Mouse (Mus musculus): Measurements from ENCODE around the gene Pnkd.
A peak's percentile ranks its signal among the peaks of the same experiment; 100 is the strongest.

The Pnkd gene

DNA sequence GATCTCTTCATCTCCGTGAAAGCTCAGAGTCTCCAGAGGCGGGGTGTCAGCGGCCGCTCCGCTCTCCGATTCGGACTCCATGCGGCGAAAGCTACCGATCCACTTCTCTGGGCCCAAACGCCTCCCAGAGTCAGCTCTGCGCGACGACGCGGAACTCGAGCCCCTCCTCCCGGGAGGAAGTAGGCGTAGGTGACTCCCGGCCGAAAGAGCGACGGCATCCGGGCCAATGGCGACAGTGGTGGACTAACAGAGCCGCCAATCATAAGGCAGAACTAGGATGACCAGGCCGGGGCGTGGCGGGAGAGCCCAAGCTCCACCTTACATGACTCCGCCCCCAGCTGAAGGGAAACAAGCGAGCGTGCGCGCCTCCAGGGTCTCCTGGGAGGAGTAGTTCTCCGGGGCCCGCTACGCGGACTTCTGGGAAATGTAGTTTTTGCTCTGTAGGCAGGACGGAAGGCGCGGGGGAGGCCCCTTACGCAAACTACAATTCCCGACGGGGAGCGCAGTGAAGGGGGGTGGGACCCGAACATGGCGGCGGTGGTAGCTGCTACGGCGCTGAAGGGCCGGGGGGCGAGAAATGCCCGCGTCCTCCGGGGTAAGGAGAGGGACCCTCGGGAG is at the start of gene Pnkd, which contains the start of gene Aamp:
TSS of gene Pnkd (plus strand) at position 388 of the 618 bp plus-strand sequence.
TSS of gene Aamp (minus strand) at position 196 of the 618 bp plus-strand sequence.
- DNase-seq (ENCODE audit: low spot score in 2 of 2), result peak; percentile 99 to 100

DNA sequence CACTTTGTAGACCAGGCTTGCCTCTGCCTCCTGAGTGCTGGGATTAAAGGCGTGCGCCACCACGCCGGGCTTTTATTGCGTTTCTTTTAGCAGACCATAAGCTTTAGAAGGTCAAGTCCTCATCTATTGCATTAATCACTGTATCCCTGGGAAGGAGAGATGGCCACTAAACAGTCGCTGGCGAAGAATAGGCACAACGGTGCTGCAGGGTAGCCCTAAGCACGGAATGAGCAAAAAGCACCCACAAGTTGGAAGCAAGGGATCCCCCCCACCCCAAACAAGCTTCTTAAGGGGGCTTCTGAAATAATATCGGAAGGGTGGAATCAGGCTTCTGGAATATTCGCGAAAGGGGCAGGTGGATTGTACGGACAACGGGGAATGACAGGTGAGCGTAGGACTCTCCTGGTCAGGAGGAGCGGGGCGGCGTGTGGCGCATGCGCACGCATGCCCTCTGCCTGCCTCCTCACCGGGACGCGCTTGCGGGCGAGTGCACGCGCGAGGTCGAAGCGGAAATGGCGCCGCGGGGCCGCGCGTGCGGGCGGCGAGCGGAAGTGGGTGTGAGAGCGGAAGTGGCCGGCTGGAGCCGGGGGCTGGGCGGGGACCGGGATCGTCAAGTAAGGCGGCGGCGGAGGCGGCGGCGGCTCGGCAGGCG is 48.7 kb upstream of the Pnkd start, which contains the start of gene Arpc2:
TSS of gene Arpc2 (plus strand) at position 147 of the 652 bp plus-strand sequence.
- DNase-seq (ENCODE audit: low spot score in 2 of 2), result peak; percentile 97

DNA sequence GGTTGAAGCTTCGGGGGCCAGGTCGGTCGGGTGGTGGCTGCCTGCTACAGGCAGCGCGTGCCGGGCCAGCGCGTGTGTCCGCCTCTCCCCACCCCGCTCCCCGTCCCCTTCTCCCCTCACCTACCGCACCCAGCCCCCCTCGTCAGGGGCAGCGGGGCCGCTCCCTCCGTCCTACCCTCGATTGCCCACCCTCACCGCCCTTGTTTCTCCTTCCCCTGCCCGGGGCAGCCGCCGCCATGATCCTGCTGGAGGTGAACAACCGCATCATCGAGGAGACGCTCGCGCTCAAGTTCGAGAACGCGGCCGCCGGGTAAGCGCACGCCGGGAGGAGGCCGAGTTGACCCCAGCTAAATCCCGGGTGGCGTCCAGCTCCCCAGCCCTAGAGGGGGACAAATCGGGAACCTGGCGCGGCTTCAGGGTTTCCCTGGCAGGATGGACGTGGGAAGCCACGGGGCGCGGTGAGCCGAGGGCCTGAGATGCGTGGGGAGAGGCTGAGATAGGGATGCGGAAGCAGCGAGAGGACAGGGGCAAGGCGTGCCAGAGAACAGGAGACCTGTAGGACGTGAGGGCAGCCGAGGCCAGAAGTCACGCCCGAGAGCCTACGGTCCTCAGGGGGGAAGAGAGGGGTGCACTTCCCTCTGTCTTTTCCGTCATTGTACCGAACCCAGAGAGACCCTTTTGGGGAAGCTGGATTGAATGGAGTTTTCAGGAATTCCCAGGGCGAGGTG is 48.0 kb upstream of the Pnkd start:
- peak; percentile 26 to 50 for DNase-seq (ENCODE audit: low spot score in 2 of 2)

DNA sequence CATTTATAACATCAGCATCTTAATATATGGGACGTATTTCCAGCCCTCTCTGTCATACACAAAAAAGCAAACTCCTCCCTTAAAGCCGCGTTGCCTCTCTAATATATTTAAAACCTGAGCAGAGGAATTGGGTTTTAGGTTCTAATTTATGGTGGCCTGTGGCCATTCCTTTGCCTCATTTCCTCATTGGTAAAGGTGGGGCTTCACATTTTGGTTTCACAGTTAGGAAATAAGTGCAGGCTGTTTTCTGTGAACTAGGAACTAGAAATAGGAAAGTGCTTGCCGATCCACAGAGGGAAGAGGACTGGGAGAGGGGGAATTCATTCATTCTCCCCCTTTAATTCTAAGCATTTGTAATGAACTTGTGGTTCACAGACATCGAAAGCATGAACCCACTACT is 47.1 kb upstream of the Pnkd start:
- DNase-seq (ENCODE audit: low spot score in 2 of 2), result no peak

DNA sequence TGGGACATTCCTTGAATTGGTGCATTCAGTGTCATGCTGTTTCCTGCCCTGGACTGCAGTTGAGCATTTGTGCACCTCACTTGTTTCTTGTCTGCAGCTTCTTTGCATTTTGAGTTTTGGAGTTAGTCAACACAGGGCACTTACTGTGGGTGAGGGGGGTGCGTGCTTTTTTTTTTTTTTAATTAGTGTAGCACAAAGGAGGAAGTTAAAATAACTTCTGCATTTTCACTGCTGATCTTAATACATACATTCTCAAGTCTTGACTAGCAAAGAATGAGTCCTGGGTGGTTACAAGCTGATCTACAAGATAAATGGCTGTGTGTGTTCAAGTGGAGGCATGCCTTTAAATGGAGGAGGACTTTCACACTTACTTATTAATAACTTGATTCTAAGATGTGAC is 46.6 kb upstream of the Pnkd start:
- DNase-seq (ENCODE audit: low spot score in 2 of 2), result no peak

DNA sequence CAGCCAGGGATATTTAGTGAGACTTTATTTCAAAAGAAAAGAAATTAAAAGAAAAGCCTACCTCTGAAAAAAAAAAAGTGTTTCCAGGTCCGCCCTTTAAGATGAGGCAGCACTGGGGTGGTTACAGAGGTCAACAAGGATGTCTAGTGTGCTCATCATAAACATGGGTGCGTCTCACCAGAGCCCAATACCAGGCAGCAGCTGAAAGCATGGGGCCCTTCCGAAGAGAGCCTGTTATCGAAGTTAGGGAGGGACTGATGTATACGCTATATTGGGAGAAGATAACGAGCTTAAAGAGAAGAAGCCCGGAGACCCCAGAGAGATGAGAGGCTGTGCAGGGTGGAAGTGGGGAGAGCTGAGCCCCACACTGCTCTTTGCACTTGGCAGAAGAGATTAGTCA is 45.6 kb upstream of the Pnkd start:
- DNase-seq (ENCODE audit: low spot score in 2 of 2), result no peak

DNA sequence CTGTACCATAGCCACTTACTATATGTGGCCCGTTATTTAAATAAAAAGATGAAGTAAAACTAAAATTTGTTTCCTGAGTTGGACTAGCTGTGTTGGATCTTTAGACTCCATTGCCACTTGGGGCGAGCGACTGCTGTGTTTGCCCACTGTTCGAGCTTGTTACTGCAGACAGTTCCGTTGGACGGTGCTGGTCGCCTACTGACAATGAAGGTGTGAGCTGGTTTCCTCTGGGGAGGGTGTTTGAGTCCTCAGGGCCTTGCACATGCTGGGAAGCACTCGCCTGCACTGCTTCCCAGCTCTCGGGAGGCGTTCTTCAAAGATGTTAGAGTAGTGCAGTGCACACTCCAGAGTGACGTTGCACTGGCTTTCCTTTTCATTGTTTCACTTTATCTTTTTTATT is 45.1 kb upstream of the Pnkd start:
- no peak for DNase-seq (ENCODE audit: low spot score in 2 of 2)

DNA sequence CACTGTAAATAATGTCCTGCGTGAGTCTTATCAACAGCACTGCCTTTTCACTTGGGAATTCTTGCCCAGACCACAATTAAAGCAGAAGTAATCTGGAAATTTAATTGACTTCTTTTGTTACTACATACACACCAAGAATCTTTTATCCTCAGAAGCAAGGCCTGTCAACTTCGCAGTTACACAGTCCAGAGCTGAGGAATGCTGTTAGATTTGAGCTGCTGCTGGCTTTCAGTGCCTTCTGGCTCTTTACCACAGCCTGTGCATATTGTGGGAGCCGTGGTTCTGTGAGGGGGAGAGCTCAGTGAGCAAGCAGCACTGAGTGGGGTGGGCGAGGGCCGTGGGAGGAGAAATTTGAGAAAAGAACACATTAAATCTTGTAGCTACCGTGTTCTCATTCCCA is 44.4 kb upstream of the Pnkd start:
- no peak for DNase-seq (ENCODE audit: low spot score in 2 of 2)

DNA sequence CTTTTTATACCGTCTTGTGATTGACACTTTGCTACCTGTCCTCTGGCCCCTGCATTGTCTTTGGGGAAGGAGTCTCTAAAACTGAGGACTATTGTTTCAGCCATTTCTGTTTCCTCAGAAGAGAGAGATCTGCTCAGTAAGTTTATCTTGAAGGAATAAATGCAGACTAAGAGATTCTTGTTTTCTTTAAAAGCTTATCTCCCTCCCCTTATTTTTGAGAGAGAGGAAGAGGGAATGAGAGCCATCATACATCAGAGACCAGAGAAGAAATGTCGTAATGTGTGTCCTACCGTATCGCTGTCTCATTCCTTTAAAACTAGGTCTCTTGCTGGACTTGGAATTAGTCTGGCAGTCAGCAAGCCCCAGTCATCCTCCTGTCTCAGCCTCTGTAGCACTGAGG is 43.9 kb upstream of the Pnkd start:
- DNase-seq (ENCODE audit: low spot score in 2 of 2), result no peak

DNA sequence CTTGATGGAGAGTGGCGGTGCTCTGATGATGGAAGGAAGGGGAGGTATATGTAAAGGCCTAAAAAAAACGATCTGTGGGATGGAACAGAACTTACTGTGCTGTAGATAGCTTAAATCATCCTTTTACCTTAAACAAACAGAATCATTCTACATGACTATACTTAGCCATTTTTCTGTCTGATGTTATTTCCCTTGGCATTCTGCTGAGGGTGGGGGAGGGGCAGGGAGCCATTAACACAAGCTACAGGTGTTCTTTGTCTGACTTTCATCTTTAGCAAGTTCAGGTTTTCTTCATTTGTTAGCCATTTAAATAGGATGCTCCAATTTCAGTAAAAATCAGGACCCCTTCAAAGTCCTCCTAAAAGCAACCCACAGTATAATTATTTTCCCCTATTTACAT is 39.2 kb upstream of the Pnkd start:
- no peak for DNase-seq (ENCODE audit: low spot score in 2 of 2)

DNA sequence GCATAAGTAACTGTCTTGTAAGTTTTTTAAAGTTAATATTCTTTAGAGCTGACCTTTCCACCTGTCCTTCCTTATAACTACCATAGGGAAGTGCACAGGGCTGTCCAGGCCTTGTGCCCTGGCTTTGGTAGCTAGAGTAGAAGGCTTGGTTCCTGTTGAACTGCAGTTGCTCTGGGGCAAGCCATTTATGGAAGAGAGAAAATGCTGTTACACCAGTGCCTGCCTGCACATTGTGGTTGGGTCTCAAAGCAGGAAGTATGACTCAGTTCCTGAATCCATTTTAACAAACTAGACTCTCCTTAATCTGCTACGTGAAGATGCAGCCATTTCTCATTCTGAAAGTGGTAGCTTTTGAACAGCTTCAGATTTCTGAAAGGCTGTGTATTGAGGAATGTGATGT is 35.9 kb upstream of the Pnkd start:
- DNase-seq (ENCODE audit: low spot score in 2 of 2), result peak; percentile 34 to 41

DNA sequence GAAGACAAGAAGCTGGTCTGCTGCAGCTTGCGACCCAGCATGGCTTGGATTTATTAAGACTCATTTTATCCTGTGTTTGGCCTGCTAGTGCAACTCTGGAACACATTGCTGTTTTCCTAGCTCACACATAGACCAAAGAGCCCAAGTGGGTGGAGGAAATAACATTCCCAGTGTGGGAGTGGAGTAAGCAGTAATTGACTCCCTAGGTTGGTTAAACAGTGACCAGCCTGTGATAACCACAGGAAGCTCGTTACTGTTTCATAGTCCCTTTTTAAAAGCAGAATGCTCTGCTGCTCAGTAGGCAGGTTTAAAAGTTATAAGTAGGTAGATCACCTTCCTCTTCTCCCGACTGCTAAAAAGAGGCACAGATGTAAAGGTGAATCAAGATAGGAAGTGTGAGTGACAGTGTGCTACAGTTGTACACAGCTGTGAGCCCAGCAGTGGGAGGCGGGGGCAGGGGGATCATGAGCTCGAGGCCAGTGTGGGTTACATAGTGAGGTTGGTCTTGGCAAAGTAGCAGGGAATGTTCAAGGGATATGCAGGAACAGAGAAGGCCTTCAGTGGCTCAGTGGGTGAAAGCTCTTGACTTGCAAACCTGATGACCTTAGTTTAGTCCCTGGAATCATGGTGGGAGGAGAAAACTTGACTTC is 35.3 kb upstream of the Pnkd start:
- DNase-seq (ENCODE audit: low spot score in 2 of 2), result no peak

DNA sequence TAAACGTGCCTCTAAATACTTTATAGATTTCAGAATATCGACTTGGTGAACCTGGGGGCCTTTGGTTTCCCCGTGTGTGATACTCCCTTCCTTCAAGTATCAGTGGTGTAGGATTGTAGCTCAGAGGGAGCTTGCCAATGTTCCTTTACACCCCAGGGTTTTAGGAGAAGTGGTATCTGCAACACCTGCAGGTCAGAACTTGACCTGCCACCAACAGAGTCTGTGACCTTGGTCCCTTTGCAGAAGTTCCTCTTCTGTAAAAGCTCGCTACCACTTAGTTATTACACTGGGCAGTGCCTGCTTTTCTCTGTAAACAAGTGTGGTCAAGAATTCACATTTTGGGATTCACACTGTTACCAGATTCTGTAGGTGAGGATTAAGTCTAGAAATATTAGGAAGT is 34.6 kb upstream of the Pnkd start:
- DNase-seq (ENCODE audit: low spot score in 2 of 2), result no peak

DNA sequence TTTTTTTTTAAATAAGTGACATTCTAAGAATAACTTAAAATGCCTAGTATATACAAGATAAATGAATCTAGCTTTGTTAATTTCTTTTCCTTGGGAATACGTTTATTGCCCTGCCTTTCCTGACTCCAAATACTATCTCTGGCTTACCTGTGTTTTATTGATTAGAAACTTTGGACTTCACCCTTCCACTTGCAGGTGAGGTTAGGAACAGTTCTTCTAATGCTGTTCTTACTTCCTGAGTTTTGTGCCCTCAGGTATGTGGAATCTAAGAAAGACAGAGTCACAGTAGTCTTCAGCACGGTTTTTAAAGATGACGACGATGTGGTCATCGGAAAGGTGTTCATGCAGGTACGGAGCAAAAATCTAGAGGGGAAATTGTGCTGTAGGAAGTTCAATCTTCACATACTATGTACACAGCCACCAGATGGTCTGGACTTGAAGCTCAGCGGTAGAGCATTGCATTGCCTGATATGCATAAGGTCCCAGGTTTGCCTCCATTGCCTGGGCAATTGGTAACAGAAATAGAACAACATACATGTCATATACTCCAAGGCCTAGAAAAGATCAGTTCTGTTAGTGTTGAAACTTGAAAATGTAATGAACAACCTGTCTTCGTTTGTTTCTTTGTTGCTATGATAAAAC is 28.9 kb upstream of the Pnkd start:
- DNase-seq (ENCODE audit: low spot score in 2 of 2), result no peak

DNA sequence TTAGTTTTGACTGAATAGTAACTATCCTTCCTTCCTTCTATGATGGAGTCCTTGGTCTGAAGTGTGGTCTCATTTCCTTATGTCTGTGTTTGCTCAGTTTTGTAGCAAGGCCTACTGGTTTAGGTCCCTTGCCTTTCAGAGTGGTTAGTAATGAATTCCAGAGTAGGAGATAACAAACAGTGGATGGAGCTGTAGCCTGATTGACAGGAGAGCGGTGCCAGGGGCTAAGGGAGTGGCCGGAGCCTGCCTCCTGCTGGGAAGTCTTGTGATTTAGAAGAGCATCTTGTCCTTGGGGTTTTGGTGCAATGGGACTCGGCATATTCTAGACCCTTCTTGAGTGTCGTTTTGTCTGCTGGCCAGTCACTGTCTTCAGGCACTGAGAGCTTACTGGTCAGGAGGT is 27.9 kb upstream of the Pnkd start:
- no peak for DNase-seq (ENCODE audit: low spot score in 2 of 2)

DNA sequence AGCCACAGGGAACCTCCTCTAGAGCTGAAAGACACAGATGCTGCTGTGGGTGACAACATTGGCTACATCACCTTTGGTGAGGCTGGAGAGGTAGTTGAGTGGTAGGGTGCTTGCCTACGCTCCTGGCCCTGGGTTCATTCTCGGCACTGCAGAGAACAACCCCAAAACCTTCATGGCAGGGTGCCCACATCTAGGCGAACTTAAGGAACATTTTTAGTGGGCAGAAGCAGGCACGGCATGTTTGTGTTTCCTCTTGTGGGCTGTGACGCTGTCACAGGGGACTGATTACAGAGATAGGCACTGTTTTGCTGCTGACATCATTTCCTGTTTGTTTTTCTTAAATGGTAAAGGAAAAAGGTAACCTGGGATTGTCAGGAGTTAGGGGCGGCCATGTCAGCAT is 22.2 kb upstream of the Pnkd start:
- no peak for DNase-seq (ENCODE audit: low spot score in 2 of 2)

DNA sequence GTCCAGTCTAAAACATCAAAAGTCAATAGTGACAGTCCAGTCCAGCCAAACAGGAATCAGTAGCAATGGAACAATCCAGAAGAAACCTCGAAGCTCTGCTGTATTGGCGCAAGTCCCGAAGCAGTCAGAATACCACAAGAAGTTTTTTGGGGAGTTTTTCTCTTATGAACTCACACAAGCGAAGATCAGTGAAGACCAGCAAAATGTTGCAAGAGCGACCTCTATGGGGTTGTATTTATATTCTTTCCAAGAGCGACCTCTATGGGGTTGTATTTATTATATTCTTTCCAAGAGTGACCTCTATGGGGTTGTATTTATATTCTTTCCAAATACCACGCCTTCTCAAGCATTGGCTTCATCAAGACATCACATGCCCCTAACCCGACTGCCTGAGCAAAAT is 16.0 kb upstream of the Pnkd start:
- DNase-seq (ENCODE audit: low spot score in 2 of 2), result no peak

DNA sequence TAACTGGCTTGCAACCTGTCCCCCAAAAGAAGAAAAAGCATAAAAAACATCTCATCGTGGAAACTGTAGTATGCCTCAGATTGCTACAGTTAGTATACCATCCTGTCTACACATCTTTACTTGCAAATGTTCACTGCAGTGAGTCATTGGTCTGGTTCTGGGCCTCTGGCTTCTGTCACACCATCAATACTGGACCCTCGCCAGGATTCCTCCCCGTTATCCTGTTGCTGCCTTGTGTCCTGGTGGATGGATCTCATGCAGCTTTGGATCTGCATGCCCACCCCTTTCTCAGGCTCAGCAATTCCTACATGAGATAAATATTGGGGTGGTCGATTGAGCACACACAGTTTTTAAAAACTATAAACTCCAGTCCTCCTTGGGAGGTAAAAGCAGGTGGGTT is 13.1 kb upstream of the Pnkd start:
- DNase-seq (ENCODE audit: low spot score in 2 of 2), result no peak

DNA sequence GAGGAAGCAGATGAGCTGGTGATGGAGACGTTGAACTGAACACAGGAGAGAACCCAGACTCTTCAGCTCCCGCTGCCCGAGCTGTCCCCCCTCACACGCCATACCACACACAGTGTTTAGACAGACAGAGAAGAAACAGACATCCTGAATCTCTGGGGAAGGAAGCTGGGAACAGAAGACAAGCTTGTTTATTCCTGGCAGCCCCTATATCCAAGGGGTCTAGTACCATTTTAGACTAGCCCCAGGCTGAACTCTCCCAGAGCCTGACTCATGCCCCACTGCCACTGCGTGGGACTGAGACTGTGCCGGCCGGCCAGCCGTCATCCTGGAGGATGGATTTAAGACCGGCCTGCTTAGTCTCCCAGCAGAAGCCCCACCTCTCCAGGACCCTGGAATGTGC is 9.7 kb upstream of the Pnkd start:
- DNase-seq (ENCODE audit: low spot score in 2 of 2), result no peak

DNA sequence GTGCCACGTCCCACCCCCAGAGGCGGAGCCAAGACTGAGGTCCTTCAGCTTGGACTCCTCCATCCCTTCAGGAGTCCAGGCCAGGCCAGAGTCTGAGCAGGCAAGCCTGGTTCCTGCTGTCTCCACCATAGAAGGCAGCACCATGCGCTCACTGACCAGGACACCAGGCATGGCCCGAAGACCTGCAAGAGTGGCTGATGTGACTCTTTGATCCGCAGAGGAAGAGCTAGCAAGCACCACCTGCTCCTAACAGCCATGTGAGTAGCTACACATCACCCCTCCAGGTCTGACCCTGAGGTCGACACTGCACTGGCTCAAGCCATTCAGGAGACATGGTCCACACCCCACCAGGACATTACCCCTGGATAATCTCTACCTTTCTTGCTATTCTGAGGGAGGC is 7.7 kb upstream of the Pnkd start:
- no peak for DNase-seq (ENCODE audit: low spot score in 2 of 2)

DNA sequence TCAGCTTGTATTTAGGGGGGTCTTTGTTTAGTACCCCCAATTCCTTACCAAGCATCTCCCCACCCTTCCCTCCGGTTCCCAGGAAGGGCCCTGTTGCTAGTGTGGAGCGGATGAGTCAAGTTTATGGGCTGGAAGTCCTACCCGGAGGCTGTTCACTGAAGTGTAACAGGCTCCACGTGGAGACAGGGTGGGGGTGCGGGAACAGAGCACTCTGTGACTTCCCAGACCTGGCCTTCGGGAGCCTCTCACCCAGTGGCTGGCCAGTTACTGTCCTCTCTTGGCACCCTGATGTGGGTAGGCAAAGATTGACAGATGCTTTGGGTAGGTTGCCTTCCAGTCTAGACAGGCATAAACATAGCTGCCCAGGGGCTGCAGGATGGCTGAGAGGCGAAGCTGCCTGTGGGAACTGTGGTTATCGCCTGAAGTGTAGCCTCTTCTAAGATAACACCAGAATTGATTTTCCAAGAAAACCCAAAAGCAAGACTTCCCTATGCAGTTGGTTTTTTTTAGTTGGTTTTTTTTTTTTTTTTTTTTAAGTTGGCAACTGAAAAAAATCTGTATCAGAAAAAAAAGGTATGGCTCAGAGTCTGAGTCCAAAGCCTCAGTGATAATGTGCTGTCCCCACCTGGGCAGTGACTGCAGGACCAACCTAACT is 6.7 kb upstream of the Pnkd start:
- no peak for DNase-seq (ENCODE audit: low spot score in 2 of 2)

DNA sequence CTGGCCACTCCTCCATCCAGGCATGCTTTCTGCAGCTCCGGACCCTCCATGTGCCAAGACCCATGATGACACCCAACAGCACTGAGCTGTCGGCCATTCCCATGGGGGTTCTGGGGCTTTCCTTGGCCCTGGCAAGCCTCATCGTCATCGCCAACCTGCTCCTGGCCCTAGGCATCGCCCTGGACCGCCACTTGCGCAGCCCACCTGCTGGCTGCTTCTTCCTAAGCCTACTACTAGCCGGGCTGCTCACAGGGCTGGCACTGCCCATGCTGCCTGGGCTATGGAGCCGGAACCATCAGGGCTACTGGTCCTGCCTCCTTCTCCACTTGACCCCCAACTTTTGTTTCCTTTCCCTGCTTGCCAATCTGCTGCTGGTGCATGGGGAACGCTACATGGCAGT is 6.2 kb upstream of the Pnkd start, which contains the start of gene Gpbar1:
TSS of gene Gpbar1 (plus strand) at position 13 of the 400 bp plus-strand sequence.
- no peak for DNase-seq (ENCODE audit: low spot score in 2 of 2)

All from urinary bladder, postnatal 36 days (tissue).